Mouse (Mus musculus) C2C12 (cell line): ENCODE measurements around the gene Mvb12a.

Experiments
- CEBPB ChIP-seq: IDR thresholded peaks from one replicate; pipeline ENCODE4 v1.6.1; 2011; ENCODE audit warnings: low read depth, mild to moderate bottlenecking, control low read depth, moderate library complexity
- CTCF ChIP-seq: IDR thresholded peaks from one replicate; pipeline ENCODE4 v1.5.1; 2011; ENCODE audit not compliant: control insufficient read depth, insufficient read depth, insufficient read length
- FOSL1 ChIP-seq: IDR thresholded peaks from one replicate; pipeline ENCODE4 v1.8.0; 2011; ENCODE audit warnings: mild to moderate bottlenecking, low read length; ENCODE audit not compliant: poor library complexity, insufficient read depth, severe bottlenecking
- MAX ChIP-seq: IDR thresholded peaks from one replicate; pipeline ENCODE4 v1.6.1; 2011; ENCODE audit warnings: mild to moderate bottlenecking, control low read depth
- MYOD1 ChIP-seq: IDR thresholded peaks from one replicate; pipeline ENCODE4 v1.6.1; 2011; ENCODE audit warnings: low read depth; ENCODE audit not compliant: control insufficient read depth, insufficient read length
- MYOG ChIP-seq: IDR thresholded peaks from one replicate; pipeline ENCODE4 v1.6.1; 2011; ENCODE audit not compliant: control insufficient read depth, insufficient read length; ENCODE audit errors: extremely low read depth
- USF1 ChIP-seq: IDR thresholded peaks from one replicate; pipeline ENCODE4 v1.6.1; 2011; ENCODE audit warnings: low read depth, mild to moderate bottlenecking, control low read depth, moderate library complexity

DNA sequence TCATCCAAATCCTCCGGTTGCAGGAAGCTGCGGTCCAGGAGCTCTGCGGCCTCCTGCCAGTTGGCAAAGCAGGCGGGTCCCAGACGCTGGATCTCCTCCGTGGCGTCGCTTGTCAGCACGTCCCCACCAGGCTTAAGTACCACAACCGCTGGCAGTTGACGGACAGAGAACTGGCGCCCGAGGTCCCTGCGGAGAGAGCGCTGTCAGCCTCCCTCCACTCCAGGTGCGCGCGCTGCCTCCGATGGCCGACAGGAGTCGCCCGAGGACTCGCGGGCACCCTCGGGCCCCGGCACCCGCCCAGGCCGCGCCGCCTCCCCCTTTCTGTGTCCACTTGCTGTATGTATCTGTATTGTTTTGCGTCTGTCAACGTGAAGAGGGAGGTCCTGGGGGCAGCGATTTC lies 20.0 kb downstream of the Mvb12a start:
- TF ChIP-seq CTCF = peak; percentile 98
- TF ChIP-seq MAX = no peak
- no peak for TF ChIP-seq USF1
- no peak for TF ChIP-seq CEBPB
- no peak for TF ChIP-seq MYOD1
- no peak for TF ChIP-seq MYOG
- no peak for TF ChIP-seq FOSL1
